8 mouse cellular contexts compared by ENCODE assay signal in genomic region chr5:114139175-114139574, GRCm38 (mm10). TPM values are rescaled to one million over a fixed set of nuclear protein-coding genes. Genes with fewer than 3 reads are reported as not detected.
A peak's percentile ranks its signal among the peaks of the same experiment; 100 is the strongest.
DNase-seq lines count a peak whose midpoint lies in the region; ATAC-seq lines count a peak whose summit lies in the region.

No protein-coding gene starts in this region.

- peak; percentile 50 for DNase-seq in embryo, embryonic 10 days (ENCODE audit: low spot score)
- no peak for DNase-seq in embryo, embryonic 9.5 days (ENCODE audit: extremely low spot score)
- peak; percentile 79 for DNase-seq in embryonic facial prominence, embryonic 14.5 days (ENCODE audit: low spot score)
- peak; percentile 90 for DNase-seq in kidney, adult 9 months
- peak; percentile 67 to 77 for DNase-seq in urinary bladder, postnatal 4 days (ENCODE audit: low spot score in 2 of 2)

- no peaks in the 10 kb centered on the region for H3K4me1 ChIP-seq in embryonic facial prominence, embryonic 14.5 days (ENCODE audit: control insufficient read depth, insufficient read depth, low read length)
- peaks cover 27% of the 10 kb centered on the region for H3K4me1 ChIP-seq in heart, embryonic 11.5 days (ENCODE audit: control insufficient read depth, insufficient read depth, low read length)
- peaks cover 30% of the 10 kb centered on the region for H3K4me1 ChIP-seq in limb, embryonic 13.5 days
- peaks cover 25% of the 10 kb centered on the region for H3K4me1 ChIP-seq in neural tube, embryonic 12.5 days

- H3K9ac ChIP-seq in embryonic facial prominence, embryonic 14.5 days (ENCODE audit: low read depth, low read length): no peak overlapping the region
- no peak overlapping the region for H3K9ac ChIP-seq in heart, embryonic 11.5 days (ENCODE audit: low read depth, low read length)
- H3K9ac ChIP-seq in limb, embryonic 13.5 days: no peak overlapping the region
- H3K9ac ChIP-seq in neural tube, embryonic 12.5 days: no peak overlapping the region

- WGBS in embryonic facial prominence, embryonic 14.5 days: 65% methylated on average over 9 of the region's 9 CpGs
- 38% methylated on average over 9 of the region's 9 CpGs for WGBS in heart, embryonic 11.5 days (ENCODE audit: insufficient replicate concordance)
- 44% methylated on average over 9 of the region's 9 CpGs for whole genome bisulfite sequencing in limb, embryonic 13.5 days
- WGBS in neural tube, embryonic 12.5 days: 10% methylated on average over 9 of the region's 9 CpGs

- no peak overlapping the region; the same call in 1 of the 2 replicates for H3K27ac ChIP-seq in embryonic facial prominence, embryonic 14.5 days (replicated peaks; ENCODE audit: low read depth, low read length)
- peak overlapping the region; percentile 74 for H3K27ac ChIP-seq in heart, embryonic 11.5 days (ENCODE audit: low read depth, low read length)
- H3K27ac ChIP-seq in limb, embryonic 13.5 days: peak overlapping the region; percentile 76
- peak overlapping the region; percentile 50 for H3K27ac ChIP-seq in neural tube, embryonic 12.5 days

- no peaks in the 10 kb centered on the region for H3K9me3 ChIP-seq in embryonic facial prominence, embryonic 14.5 days (ENCODE audit: control insufficient read depth, low read length)
- H3K9me3 ChIP-seq in heart, embryonic 11.5 days (replicated peaks; ENCODE audit: control insufficient read depth, low read length): no peaks in the 10 kb centered on the region
- H3K9me3 ChIP-seq in limb, embryonic 13.5 days: no peaks in the 10 kb centered on the region
- H3K9me3 ChIP-seq in neural tube, embryonic 12.5 days: no peaks in the 10 kb centered on the region

- H3K4me3 ChIP-seq in embryonic facial prominence, embryonic 14.5 days (ENCODE audit: low read depth, low read length): no peak overlapping the region
- H3K4me3 ChIP-seq in heart, embryonic 11.5 days (ENCODE audit: low read depth, low read length): no peak overlapping the region
- no peak overlapping the region for H3K4me3 ChIP-seq in limb, embryonic 13.5 days
- H3K4me3 ChIP-seq in neural tube, embryonic 12.5 days: no peak overlapping the region

- peak; percentile 16; the same call in 1 of the 2 replicates for ATAC-seq in embryonic facial prominence, embryonic 14.5 days (ENCODE audit: low read depth)
- no peak for ATAC-seq in heart, embryonic 11.5 days (replicated peaks; ENCODE audit: insufficient number of reproducible peaks, low FRiP score, low TSS enrichment)
- ATAC-seq in limb, embryonic 13.5 days (ENCODE audit: low FRiP score, low read depth): no peak
- ATAC-seq in neural tube, embryonic 12.5 days (ENCODE audit: low FRiP score, low read depth): peak; percentile 86

- peaks cover 13% of the 10 kb centered on the region; the same call in 1 of the 2 replicates for H3K36me3 ChIP-seq in embryonic facial prominence, embryonic 14.5 days (ENCODE audit: control insufficient read depth, insufficient read depth, low read length)
- H3K36me3 ChIP-seq in heart, embryonic 11.5 days (ENCODE audit: control insufficient read depth, insufficient read depth, low read length): peaks cover 9% of the 10 kb centered on the region
- peaks cover 43% of the 10 kb centered on the region for H3K36me3 ChIP-seq in limb, embryonic 13.5 days
- 0 out of 2 replicates have a peak, but pooled peaks cover 4% of the 10 kb centered on the region for H3K36me3 ChIP-seq in neural tube, embryonic 12.5 days

- no peaks in the 10 kb centered on the region for H3K27me3 ChIP-seq in embryonic facial prominence, embryonic 14.5 days (replicated peaks; ENCODE audit: control insufficient read depth, insufficient read depth, low read length)
- H3K27me3 ChIP-seq in heart, embryonic 11.5 days (ENCODE audit: control insufficient read depth, insufficient read depth, low read length): no peaks in the 10 kb centered on the region
- H3K27me3 ChIP-seq in limb, embryonic 13.5 days: no peaks in the 10 kb centered on the region
- H3K27me3 ChIP-seq in neural tube, embryonic 12.5 days (replicated peaks): no peaks in the 10 kb centered on the region

- no peak overlapping the region for H3K4me2 ChIP-seq in embryonic facial prominence, embryonic 14.5 days (ENCODE audit: low read depth, low read length)
- no peak overlapping the region for H3K4me2 ChIP-seq in heart, embryonic 11.5 days
- 0 out of 2 replicates have a peak overlapping the region, but pooled peaks have one; percentile 14 for H3K4me2 ChIP-seq in limb, embryonic 13.5 days (replicated peaks)
- H3K4me2 ChIP-seq in neural tube, embryonic 12.5 days (replicated peaks): peak overlapping the region; percentile 42

RNA-seq across cellular contexts. Expression of gene Acacb, which starts 7.2 kb away (rescaled TPM):
- 2.3 and 2.4 TPM in 2 replicates for polyA plus RNA-seq in embryonic facial prominence, embryonic 14.5 days (2014; fragmentation: Nextera tagmentation; extraction: Ambion mirVana)
- polyA plus RNA-seq in heart, embryonic 11.5 days (2014; fragmentation: Nextera tagmentation; extraction: Ambion mirVana): 7.6 and 8.0 TPM in 2 replicates
- 4.3 and 5.0 TPM in 2 replicates for polyA plus RNA-seq in limb, embryonic 13.5 days (2015; fragmentation: Nextera tagmentation; extraction: Ambion mirVana)
- 0.80 and 1.8 TPM in 2 replicates for polyA plus RNA-seq in neural tube, embryonic 12.5 days (2016; fragmentation: Nextera tagmentation; extraction: Ambion mirVana)

RNA-seq across cellular contexts. Expression of gene Ung, which starts 9.0 kb away (rescaled TPM):
- 20.4 and 22.7 TPM in 2 replicates for polyA plus RNA-seq in embryonic facial prominence, embryonic 14.5 days (2014; fragmentation: Nextera tagmentation; extraction: Ambion mirVana)
- 26.3 and 37.0 TPM in 2 replicates for polyA plus RNA-seq in heart, embryonic 11.5 days (2014; fragmentation: Nextera tagmentation; extraction: Ambion mirVana)
- 46.9 and 48.3 TPM in 2 replicates for polyA plus RNA-seq in limb, embryonic 13.5 days (2015; fragmentation: Nextera tagmentation; extraction: Ambion mirVana)
- 25.2 and 25.8 TPM in 2 replicates for polyA plus RNA-seq in neural tube, embryonic 12.5 days (2016; fragmentation: Nextera tagmentation; extraction: Ambion mirVana)

RNA-seq across cellular contexts. Expression of gene Alkbh2, which starts 11.2 kb away (rescaled TPM):
- polyA plus RNA-seq in embryonic facial prominence, embryonic 14.5 days (2014; fragmentation: Nextera tagmentation; extraction: Ambion mirVana): 8.6 and 10.0 TPM in 2 replicates
- 8.7 and 12.8 TPM in 2 replicates for polyA plus RNA-seq in heart, embryonic 11.5 days (2014; fragmentation: Nextera tagmentation; extraction: Ambion mirVana)
- polyA plus RNA-seq in limb, embryonic 13.5 days (2015; fragmentation: Nextera tagmentation; extraction: Ambion mirVana): 10.8 and 11.9 TPM in 2 replicates
- polyA plus RNA-seq in neural tube, embryonic 12.5 days (2016; fragmentation: Nextera tagmentation; extraction: Ambion mirVana): 10.7 and 10.9 TPM in 2 replicates

RNA-seq across cellular contexts. Expression of gene Svop, which starts 47.8 kb away (rescaled TPM):
- polyA plus RNA-seq in embryonic facial prominence, embryonic 14.5 days (2014; fragmentation: Nextera tagmentation; extraction: Ambion mirVana): 2.1 and 2.2 TPM in 2 replicates
- polyA plus RNA-seq in heart, embryonic 11.5 days (2014; fragmentation: Nextera tagmentation; extraction: Ambion mirVana): 0.24 TPM in 1 of 2 replicates, not detected in the other
- polyA plus RNA-seq in limb, embryonic 13.5 days (2015; fragmentation: Nextera tagmentation; extraction: Ambion mirVana): 0.05 and 0.23 TPM in 2 replicates
- polyA plus RNA-seq in neural tube, embryonic 12.5 days (2016; fragmentation: Nextera tagmentation; extraction: Ambion mirVana): 59.8 and 63.9 TPM in 2 replicates

Comparison
In these comparisons a context has a peak if more than half of its experiments do, and no peak if none do; other contexts are left out.
1. ATAC-seq: peak in embryonic facial prominence, embryonic 14.5 days (single experiment) and neural tube, embryonic 12.5 days (single experiment); none in heart, embryonic 11.5 days (single experiment) and limb, embryonic 13.5 days (single experiment).
2. H3K4me2 ChIP-seq: peak in limb, embryonic 13.5 days (single experiment) and neural tube, embryonic 12.5 days (single experiment); none in embryonic facial prominence, embryonic 14.5 days (single experiment) and heart, embryonic 11.5 days (single experiment).